Mouse (Mus musculus) adrenal gland, postnatal 10 days (tissue): ENCODE data around the gene Pgr15l. TPM values are rescaled to one million over a fixed set of nuclear protein-coding genes. Genes with fewer than 3 reads are reported as not detected.

Experiments used
- DNase-seq: peaks from one replicate; pipeline ENCODE4 v3.0.0; 2021; ENCODE audit warnings: mixed read lengths
- long read RNA-seq, 2 experiments: library from polyadenylated mRNA; stranded (forward); transcript quantifications; one replicate each; pipeline ENCODE4 v2.0.0; 2021
- total RNA-seq, 2 experiments: library from RNA; stranded (reverse); gene quantifications; 2 replicates each; pipeline ENCODE4 v1.2.3; 2021

Pgr15l gene
- total RNA-seq: under 1 TPM in 1 of 2 experiments, not detected in 1; 0.06 TPM
- long read RNA-seq, experiment 1: 0 reads
- long read RNA-seq, experiment 2: 0 reads

DNA sequence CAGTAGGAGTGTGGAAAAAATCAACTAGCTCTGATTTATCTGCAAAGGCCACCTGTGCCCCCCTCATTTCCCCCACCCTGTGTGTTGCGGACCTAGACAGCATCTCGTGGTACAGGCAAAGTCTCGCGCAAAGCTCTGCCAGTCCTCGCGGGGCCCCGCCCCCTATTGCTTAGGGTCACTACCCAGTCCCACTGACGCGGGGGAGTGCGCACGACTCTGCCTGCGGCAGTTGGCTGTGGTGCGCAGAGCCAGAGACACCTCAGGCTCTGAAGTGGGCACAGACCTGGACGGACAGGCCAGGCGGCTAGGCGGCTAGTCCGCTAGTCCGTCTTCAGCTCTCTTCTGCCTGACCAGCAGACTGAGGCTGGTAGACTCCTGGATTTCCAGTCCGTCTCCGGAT, at the start of gene Pgr15l:
Pgr15l (plus strand) TSS at position 228 of the 400 bp plus-strand sequence.
- peak; percentile 3 for DNase-seq

DNA sequence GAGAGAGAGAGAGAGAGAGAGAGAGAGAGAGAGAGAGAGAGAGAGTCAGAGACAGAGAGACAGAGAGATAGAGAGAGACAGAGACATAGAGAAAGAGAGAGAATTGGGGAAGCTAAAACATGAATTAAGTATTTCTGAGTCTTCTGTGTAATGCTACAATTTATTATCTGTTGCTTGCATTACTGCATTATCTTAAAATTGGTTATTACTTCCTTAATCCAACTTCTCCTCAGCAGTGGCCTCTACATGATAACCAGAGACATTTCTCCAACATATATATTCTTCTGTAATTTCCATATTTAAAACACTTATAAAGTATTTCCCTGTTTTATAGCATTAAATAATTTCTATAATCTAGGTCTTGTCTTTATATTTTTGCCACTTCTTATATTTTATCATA, 44.9 kb upstream of the Pgr15l start:
- DNase-seq: no peak

DNA sequence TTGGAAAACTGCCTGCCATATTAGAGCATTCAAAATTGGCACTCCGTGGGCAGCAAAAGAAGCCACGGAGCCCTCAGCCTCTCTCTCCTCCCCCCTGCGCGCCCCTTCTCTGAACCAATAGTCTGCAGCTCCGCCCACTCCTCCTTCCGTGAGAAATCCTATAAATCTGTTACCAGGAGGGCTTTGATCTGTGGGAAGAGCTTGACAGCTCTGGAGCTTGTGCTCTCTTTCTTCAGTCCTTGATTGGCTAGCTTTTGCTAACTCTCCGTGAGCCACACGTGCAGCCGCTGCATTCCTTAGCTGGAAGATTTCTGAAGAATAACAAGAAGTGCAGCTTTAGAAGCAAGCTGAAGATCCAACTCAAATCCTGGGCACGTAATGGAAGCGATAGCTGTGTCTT, 2.6 kb upstream of the Pgr15l start:
- DNase-seq: peak; percentile 18
